Mouse (Mus musculus): Measurements from ENCODE around the gene Sult5a1.

Sult5a1 gene

GRCm38 (mm10) chr8:123150737-123151171 lies 7.4 kb downstream of the Sult5a1 start:
- Histone ChIP-seq H3K27me3 (ENCODE audit: control insufficient read depth, insufficient read depth, low read length, poor library complexity, severe bottlenecking) (no peaks in the 10 kb centered on the region), H3K36me3 (ENCODE audit: control insufficient read depth, insufficient read depth, low read length, poor library complexity, severe bottlenecking) (no peaks in the 10 kb centered on the region)
- no peak for DNase-seq (ENCODE audit: low read depth, low spot score)

- Histone ChIP-seq H3K36me3 (ENCODE audit: control insufficient read depth, insufficient read depth, low read length, poor library complexity, severe bottlenecking) (no peaks in the 10 kb centered on the region), H3K27me3 (ENCODE audit: control insufficient read depth, insufficient read depth, low read length, poor library complexity, severe bottlenecking) (no peaks in the 10 kb centered on the region)
- DNase-seq (ENCODE audit: low read depth, low spot score), result no peak
These were observed 11.7 kb downstream of the Sult5a1 start for GRCm38 (mm10) chr8:123146390-123146789.

- DNase-seq (ENCODE audit: low read depth, low spot score), result peak; percentile 9
- Histone ChIP-seq H3K36me3 (ENCODE audit: control insufficient read depth, insufficient read depth, low read length, poor library complexity, severe bottlenecking) (no peaks in the 10 kb centered on the region), H3K27me3 (ENCODE audit: control insufficient read depth, insufficient read depth, low read length, poor library complexity, severe bottlenecking) (no peaks in the 10 kb centered on the region)
These were observed 12.8 kb downstream of the Sult5a1 start for GRCm38 (mm10) chr8:123145279-123145678.

GRCm38 (mm10) chr8:123141741-123142462 lies 16.2 kb downstream of the Sult5a1 start:
- Histone ChIP-seq H3K27me3 (ENCODE audit: control insufficient read depth, insufficient read depth, low read length, poor library complexity, severe bottlenecking) (no peaks in the 10 kb centered on the region), H3K36me3 (ENCODE audit: control insufficient read depth, insufficient read depth, low read length, poor library complexity, severe bottlenecking) (no peaks in the 10 kb centered on the region)
- DNase-seq (ENCODE audit: low read depth, low spot score), result no peak

GRCm38 (mm10) chr8:123138741-123139140 lies 19.4 kb downstream of the Sult5a1 start:
- no peaks in the 10 kb centered on the region for H3K27me3 ChIP-seq (ENCODE audit: control insufficient read depth, insufficient read depth, low read length, poor library complexity, severe bottlenecking)
- H3K36me3 ChIP-seq (ENCODE audit: control insufficient read depth, insufficient read depth, low read length, poor library complexity, severe bottlenecking), result no peaks in the 10 kb centered on the region
- DNase-seq (ENCODE audit: low read depth, low spot score), result no peak

- no peak for DNase-seq (ENCODE audit: low read depth, low spot score)
- H3K36me3 ChIP-seq (ENCODE audit: control insufficient read depth, insufficient read depth, low read length, poor library complexity, severe bottlenecking), result no peaks in the 10 kb centered on the region
- H3K27me3 ChIP-seq (ENCODE audit: control insufficient read depth, insufficient read depth, low read length, poor library complexity, severe bottlenecking), result no peaks in the 10 kb centered on the region
These were observed 20.5 kb downstream of the Sult5a1 start for GRCm38 (mm10) chr8:123137645-123138077.

- no peaks in the 10 kb centered on the region for H3K36me3 ChIP-seq (ENCODE audit: control insufficient read depth, insufficient read depth, low read length, poor library complexity, severe bottlenecking)
- no peak for DNase-seq (ENCODE audit: low read depth, low spot score)
- no peaks in the 10 kb centered on the region for H3K27me3 ChIP-seq (ENCODE audit: control insufficient read depth, insufficient read depth, low read length, poor library complexity, severe bottlenecking)
These were observed 21.8 kb downstream of the Sult5a1 start for GRCm38 (mm10) chr8:123136287-123136686.

- Histone ChIP-seq H3K27me3 (ENCODE audit: control insufficient read depth, insufficient read depth, low read length, poor library complexity, severe bottlenecking) (no peaks in the 10 kb centered on the region), H3K36me3 (ENCODE audit: control insufficient read depth, insufficient read depth, low read length, poor library complexity, severe bottlenecking) (no peaks in the 10 kb centered on the region)
- DNase-seq (ENCODE audit: low read depth, low spot score), result no peak
These were observed 22.3 kb downstream of the Sult5a1 start for GRCm38 (mm10) chr8:123135806-123136205.

GRCm38 (mm10) chr8:123135406-123135805 lies 22.7 kb downstream of the Sult5a1 start:
- no peaks in the 10 kb centered on the region for H3K36me3 ChIP-seq (ENCODE audit: control insufficient read depth, insufficient read depth, low read length, poor library complexity, severe bottlenecking)
- no peaks in the 10 kb centered on the region for H3K27me3 ChIP-seq (ENCODE audit: control insufficient read depth, insufficient read depth, low read length, poor library complexity, severe bottlenecking)
- no peak for DNase-seq (ENCODE audit: low read depth, low spot score)

- Histone ChIP-seq H3K27me3 (ENCODE audit: control insufficient read depth, insufficient read depth, low read length, poor library complexity, severe bottlenecking) (no peaks in the 10 kb centered on the region), H3K36me3 (ENCODE audit: control insufficient read depth, insufficient read depth, low read length, poor library complexity, severe bottlenecking) (no peaks in the 10 kb centered on the region)
- no peak for DNase-seq (ENCODE audit: low read depth, low spot score)
These were observed 23.9 kb downstream of the Sult5a1 start for GRCm38 (mm10) chr8:123134149-123134713.

GRCm38 (mm10) chr8:123132953-123133352 lies 25.2 kb downstream of the Sult5a1 start:
- Histone ChIP-seq H3K36me3 (ENCODE audit: control insufficient read depth, insufficient read depth, low read length, poor library complexity, severe bottlenecking) (no peaks in the 10 kb centered on the region), H3K27me3 (ENCODE audit: control insufficient read depth, insufficient read depth, low read length, poor library complexity, severe bottlenecking) (no peaks in the 10 kb centered on the region)
- no peak for DNase-seq (ENCODE audit: low read depth, low spot score)

GRCm38 (mm10) chr8:123131041-123131440 lies 27.1 kb downstream of the Sult5a1 start:
- DNase-seq (ENCODE audit: low read depth, low spot score), result no peak
- Histone ChIP-seq H3K27me3 (ENCODE audit: control insufficient read depth, insufficient read depth, low read length, poor library complexity, severe bottlenecking) (no peaks in the 10 kb centered on the region), H3K36me3 (ENCODE audit: control insufficient read depth, insufficient read depth, low read length, poor library complexity, severe bottlenecking) (no peaks in the 10 kb centered on the region)

- H3K27me3 ChIP-seq (ENCODE audit: control insufficient read depth, insufficient read depth, low read length, poor library complexity, severe bottlenecking), result 0 out of 2 replicates have a peak, but pooled peaks cover 1% of the 10 kb centered on the region
- no peak for DNase-seq (ENCODE audit: low read depth, low spot score)
- no peaks in the 10 kb centered on the region for H3K36me3 ChIP-seq (ENCODE audit: control insufficient read depth, insufficient read depth, low read length, poor library complexity, severe bottlenecking)
These were observed 31.8 kb downstream of the Sult5a1 start for GRCm38 (mm10) chr8:123126193-123126816.

GRCm38 (mm10) chr8:123122670-123123069 lies 35.4 kb downstream of the Sult5a1 start:
- 0 out of 2 replicates have a peak, but pooled peaks cover 1% of the 10 kb centered on the region for H3K27me3 ChIP-seq (ENCODE audit: control insufficient read depth, insufficient read depth, low read length, poor library complexity, severe bottlenecking)
- no peak for DNase-seq (ENCODE audit: low read depth, low spot score)
- no peaks in the 10 kb centered on the region for H3K36me3 ChIP-seq (ENCODE audit: control insufficient read depth, insufficient read depth, low read length, poor library complexity, severe bottlenecking)

- Histone ChIP-seq H3K36me3 (ENCODE audit: control insufficient read depth, insufficient read depth, low read length, poor library complexity, severe bottlenecking) (no peaks in the 10 kb centered on the region), H3K27me3 (ENCODE audit: control insufficient read depth, insufficient read depth, low read length, poor library complexity, severe bottlenecking) (peaks cover 1% of the 10 kb centered on the region; the same call in 1 of the 2 replicates)
- no peak for DNase-seq (ENCODE audit: low read depth, low spot score)
These were observed 36.1 kb downstream of the Sult5a1 start for GRCm38 (mm10) chr8:123122059-123122458.

All from splenic B cell, adult 2 months (primary cell).